Mouse (Mus musculus) frontal cortex, postnatal 25 days (tissue): ENCODE data around the gene Mief2.
A peak's percentile ranks its signal among the peaks of the same experiment; 100 is the strongest.

ENCODE experiments used
- DNase-seq, 2 experiments: peaks; one replicate each; pipeline ENCODE4 v3.0.0; 2022; ENCODE audit warnings: low spot score in 2 of 2

Mief2 gene

GRCm38 (mm10) chr11:60728260-60728761 is at the start of gene Mief2:
TSS of gene Mief2 (plus strand) at chr11:60728398.
- peak; percentile 86 to 90 for DNase-seq

GRCm38 (mm10) chr11:60696165-60696564 is 32.0 kb upstream of the Mief2 start:
- no peak for DNase-seq

DNA sequence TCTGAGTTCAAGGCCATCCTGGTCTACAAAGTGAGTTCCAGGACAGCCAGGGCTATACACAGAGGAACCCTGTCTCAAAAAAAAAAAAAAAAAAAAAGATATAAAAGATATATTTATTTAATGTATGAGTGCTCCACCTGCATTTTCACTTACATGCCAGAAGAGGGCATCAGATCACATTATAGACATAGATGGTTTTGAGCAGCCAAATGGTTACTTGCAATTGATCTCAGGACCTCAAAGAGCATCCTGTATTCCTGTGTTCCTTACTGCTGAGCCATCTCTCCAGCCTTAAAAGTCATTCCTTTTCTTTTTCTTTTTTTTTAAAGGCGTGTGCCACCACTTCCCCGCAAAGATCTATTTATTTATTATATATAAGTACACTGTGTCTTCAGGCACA is 30.6 kb upstream of the Mief2 start:
- DNase-seq = no peak

- DNase-seq = peak in 1 of 2 experiments; percentile 7
Measured at GRCm38 (mm10) chr11:60698806-60699523, 29.2 kb upstream of the Mief2 start.

GRCm38 (mm10) chr11:60699524-60700075 is 28.6 kb upstream of the Mief2 start, which contains the start of gene Llgl1:
TSS of gene Llgl1 (plus strand) at chr11:60699723.
- peak; percentile 59 to 66 for DNase-seq

- DNase-seq = no peak
Measured at GRCm38 (mm10) chr11:60700320-60701185, 27.6 kb upstream of the Mief2 start.

- no peak for DNase-seq
Measured at GRCm38 (mm10) chr11:60701611-60702010, 26.6 kb upstream of the Mief2 start.

- peak in 1 of 2 experiments; percentile 52 for DNase-seq
Measured at GRCm38 (mm10) chr11:60703131-60703530, 25.1 kb upstream of the Mief2 start.

GRCm38 (mm10) chr11:60704023-60704880 is 23.9 kb upstream of the Mief2 start:
- DNase-seq = peak in 1 of 2 experiments; percentile 2

DNA sequence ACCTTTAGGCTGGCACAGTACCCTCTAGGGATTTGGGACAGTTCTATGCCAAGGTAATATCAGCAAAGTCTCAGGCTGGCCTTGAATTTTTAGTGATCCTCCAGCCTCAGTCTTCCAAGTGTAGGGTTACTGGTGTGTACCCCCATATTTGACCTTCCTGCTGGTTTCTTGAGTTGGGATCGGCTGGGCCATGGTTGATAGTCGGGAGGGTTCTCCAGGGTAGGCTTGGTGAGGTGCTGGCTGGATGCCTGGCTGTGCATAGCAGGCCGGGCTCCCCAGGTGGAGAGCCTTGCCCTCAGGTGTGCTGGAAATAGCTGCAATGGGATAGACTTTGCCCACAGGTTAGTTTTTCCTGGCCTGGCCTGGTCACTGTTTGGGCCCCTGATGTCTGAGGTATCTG is 22.9 kb upstream of the Mief2 start:
- no peak for DNase-seq

- peak in 1 of 2 experiments; percentile 3 for DNase-seq
Measured at GRCm38 (mm10) chr11:60706076-60706475, 22.1 kb upstream of the Mief2 start.

- peak; percentile 2 to 4 for DNase-seq
Measured at GRCm38 (mm10) chr11:60706696-60707480, 21.3 kb upstream of the Mief2 start.

DNA sequence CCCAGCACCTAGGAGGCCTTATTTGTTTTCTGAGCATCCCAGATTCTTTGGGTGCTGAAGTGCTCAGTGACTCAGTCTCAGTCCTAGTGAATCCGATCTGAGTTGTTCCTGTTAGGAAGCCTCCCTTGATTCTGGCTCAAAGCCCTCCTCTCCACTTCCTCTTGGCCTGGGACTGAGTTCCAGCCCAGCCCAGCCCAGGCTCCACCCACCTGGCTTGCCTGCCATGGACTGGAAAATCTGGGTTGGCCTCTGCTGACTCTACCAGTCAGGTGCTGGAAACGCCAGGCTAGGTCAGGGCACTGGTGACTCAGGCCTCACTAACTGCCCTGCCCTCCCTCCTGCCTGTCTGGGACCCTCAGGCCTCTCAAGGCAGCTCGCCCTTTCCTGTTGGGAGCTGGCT is 20.5 kb upstream of the Mief2 start:
- peak in 1 of 2 experiments; percentile 2 for DNase-seq

DNA sequence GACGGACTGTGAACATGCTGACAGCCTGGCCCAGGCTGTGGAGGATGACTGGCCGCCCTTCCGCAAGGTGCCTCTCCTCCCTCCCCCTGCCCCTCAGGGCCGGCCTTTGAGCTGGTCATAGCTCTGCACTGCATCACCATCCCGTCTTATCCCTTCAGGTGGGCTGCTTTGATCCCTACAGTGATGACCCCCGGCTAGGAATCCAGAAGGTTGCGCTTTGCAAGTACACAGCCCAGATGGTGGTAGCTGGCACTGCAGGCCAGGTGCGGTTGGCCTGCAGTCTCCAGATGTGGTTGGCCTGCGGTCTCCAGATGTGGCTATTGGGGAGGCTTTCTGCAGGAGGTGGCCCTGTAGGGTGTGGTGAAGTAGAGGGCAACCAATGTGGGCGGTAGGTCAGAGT is 19.6 kb upstream of the Mief2 start:
- DNase-seq = peak in 1 of 2 experiments; percentile 1

DNA sequence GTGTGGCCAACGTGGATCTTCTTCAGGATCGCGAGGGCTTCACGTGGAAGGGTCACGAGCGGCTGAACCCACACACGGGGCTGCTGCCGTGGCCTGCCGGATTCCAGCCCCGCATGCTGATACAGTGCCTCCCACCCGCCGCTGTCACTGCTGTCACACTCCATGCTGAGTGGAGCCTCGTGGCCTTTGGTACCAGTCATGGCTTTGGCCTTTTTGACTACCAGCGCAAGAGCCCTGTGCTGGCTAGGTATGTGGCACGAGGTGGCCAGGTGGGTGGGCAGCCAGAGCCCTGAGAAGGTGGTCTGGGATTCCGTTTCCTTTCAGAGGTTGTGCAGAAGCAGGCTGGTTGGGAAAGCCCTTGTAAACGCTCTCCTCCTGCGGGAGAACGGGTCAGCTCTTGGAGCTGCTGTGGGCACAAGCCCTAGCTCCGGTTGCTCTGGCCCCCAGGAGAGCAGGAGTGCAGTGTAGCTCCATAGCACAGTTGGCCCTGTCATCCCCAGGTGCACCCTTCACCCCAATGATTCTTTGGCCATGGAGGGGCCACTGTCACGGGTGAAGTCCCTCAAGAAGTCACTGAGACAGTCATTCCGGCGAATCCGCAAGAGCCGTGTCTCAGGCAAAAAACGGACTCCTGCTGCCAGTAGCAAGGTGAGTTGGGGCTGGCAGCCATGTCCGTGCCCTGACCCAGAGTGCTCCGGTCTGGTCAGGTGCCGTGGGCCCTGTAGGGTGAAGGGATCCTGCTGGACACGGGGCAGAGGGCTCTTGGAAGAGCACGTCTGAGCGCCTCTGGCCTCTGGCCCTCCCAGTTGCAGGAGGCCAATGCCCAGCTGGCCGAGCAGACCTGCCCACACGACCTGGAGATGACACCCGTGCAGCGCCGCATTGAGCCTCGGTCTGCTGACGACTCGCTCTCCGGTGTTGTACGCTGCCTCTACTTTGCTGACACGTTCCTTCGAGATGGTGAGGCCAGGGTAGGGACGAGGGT is 18.4 kb upstream of the Mief2 start:
- DNase-seq = peak in 1 of 2 experiments; percentile 1

- DNase-seq = no peak
Measured at GRCm38 (mm10) chr11:60711218-60711617, 17.0 kb upstream of the Mief2 start.

DNA sequence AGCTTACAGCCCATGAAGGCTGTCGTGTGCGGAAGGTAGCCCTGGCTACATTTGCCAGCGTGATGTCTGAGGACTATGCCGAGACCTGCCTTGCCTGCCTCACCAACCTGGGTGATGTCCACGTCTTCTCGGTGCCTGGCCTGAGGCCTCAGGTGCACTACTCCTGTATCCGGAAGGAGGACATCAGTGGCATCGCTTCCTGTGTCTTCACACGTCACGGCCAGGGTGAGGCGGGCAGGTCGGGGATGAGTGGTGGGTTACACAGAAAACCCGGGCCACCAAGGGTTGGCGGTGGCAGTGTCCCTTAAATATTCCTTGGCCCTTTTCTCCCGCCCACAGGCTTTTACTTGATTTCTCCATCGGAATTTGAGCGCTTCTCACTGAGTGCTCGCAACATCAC is 16.2 kb upstream of the Mief2 start:
- DNase-seq = no peak

DNA sequence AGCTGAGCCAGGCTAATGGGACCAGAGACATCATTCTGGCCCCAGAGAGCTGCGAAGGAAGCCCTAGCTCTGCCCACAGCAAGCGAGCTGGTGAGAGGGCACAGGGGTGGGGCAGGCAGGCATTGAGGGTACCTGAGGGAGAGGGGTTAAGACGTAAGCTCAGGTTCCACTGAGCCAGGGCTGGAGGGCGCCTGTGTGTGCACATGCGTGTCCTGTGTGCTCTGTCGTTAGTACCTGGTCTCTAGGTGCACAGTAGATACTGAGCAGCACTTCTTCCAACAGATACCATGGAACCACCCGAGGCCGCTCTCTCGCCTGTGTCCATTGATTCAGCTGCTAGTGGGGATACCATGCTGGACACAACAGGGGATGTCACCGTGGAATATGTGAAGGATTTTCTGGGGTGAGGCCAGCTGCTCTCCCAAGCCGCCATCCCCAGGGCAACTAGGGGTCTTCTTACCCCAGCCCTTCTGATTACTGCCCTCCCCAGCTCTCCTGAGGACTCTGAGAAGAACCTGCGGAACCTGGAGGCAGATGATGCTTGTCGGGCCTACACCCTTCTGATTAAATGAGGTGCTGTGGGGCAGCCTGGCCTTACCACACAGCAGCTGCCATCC is 15.5 kb upstream of the Mief2 start:
- DNase-seq = no peak

DNA sequence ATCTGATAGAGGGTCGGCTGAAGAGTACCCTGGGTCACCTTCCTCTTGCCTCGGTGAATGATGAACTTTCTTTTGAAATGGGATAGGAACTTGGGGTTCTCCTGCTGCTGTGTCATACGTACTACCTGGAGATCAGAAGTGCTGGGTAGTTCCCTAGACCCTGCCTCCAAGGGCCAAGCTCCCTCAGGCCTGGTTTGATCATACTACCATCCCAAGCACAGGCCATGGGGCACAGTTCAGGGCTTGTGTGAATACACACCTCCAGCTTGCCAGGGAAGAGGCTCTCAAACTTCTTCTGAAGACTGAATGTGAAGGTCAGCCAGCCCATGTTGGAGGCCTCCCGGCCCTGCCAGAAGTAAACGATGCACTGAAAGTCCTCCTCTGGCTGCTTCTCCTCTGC is 12.4 kb upstream of the Mief2 start:
- no peak for DNase-seq
